Mouse (Mus musculus) C2C12 (cell line): ENCODE results near the gene Lsp1. TPM values are rescaled to one million over a fixed set of nuclear protein-coding genes. Genes with fewer than 3 reads are reported as not detected.
A peak's percentile ranks its signal among the peaks of the same experiment; 100 is the strongest.

ENCODE experiments used
- H3K27me3 ChIP-seq: one replicate; pipeline ENCODE4 v1.6.1; 2011; ENCODE audit not compliant: control insufficient read depth, insufficient read depth, insufficient read length
- H3K36me3 ChIP-seq: one replicate; pipeline ENCODE4 v1.6.1; 2011; ENCODE audit not compliant: control insufficient read depth, insufficient read depth
- H3K4me3 ChIP-seq: one replicate; pipeline ENCODE4 v1.5.1; 2011; ENCODE audit warnings: mild to moderate bottlenecking, control low read depth; ENCODE audit not compliant: poor library complexity, insufficient read depth, severe bottlenecking
- H3K79me2 ChIP-seq: one replicate; pipeline ENCODE4 v1.6.1; 2011; ENCODE audit not compliant: control insufficient read depth, insufficient read depth
- H3K79me3 ChIP-seq: one replicate; pipeline ENCODE4 v1.6.1; 2011; ENCODE audit warnings: low read depth, control low read depth
- H3ac ChIP-seq: one replicate; pipeline ENCODE3; 2011; ENCODE audit warnings: low read depth; ENCODE audit not compliant: control insufficient read depth, insufficient read length
- CEBPB ChIP-seq: IDR thresholded peaks from one replicate; pipeline ENCODE4 v1.6.1; 2011; ENCODE audit warnings: low read depth, mild to moderate bottlenecking, control low read depth, moderate library complexity
- CTCF ChIP-seq: IDR thresholded peaks from one replicate; pipeline ENCODE4 v1.5.1; 2011; ENCODE audit not compliant: control insufficient read depth, insufficient read depth, insufficient read length
- FOSL1 ChIP-seq: IDR thresholded peaks from one replicate; pipeline ENCODE4 v1.8.0; 2011; ENCODE audit warnings: mild to moderate bottlenecking, low read length; ENCODE audit not compliant: poor library complexity, insufficient read depth, severe bottlenecking
- MAX ChIP-seq: IDR thresholded peaks from one replicate; pipeline ENCODE4 v1.6.1; 2011; ENCODE audit warnings: mild to moderate bottlenecking, control low read depth
- MYOD1 ChIP-seq: IDR thresholded peaks from one replicate; pipeline ENCODE4 v1.6.1; 2011; ENCODE audit warnings: low read depth; ENCODE audit not compliant: control insufficient read depth, insufficient read length
- MYOG ChIP-seq: IDR thresholded peaks from one replicate; pipeline ENCODE4 v1.6.1; 2011; ENCODE audit not compliant: control insufficient read depth, insufficient read length; ENCODE audit errors: extremely low read depth
- USF1 ChIP-seq: IDR thresholded peaks from one replicate; pipeline ENCODE4 v1.6.1; 2011; ENCODE audit warnings: low read depth, mild to moderate bottlenecking, control low read depth, moderate library complexity
- polyA plus RNA-seq: library from polyadenylated mRNA; unstranded; fragments of >200 nt; fragmentation: generic; extraction: Trizol; gene quantifications from one replicate; pipeline ENCODE4 v1.2.1, GENCODE M21; 2012; ENCODE audit warnings: missing spikeins

The Lsp1 gene
- polyA plus RNA-seq, 1 experiment: 96.1 TPM

GRCm38 (mm10) chr7:142473476-142473875 lies 12.9 kb downstream of the Lsp1 start:
- peaks cover 30% of the 10 kb centered on the region for H3K79me3 ChIP-seq
- H3K79me2 ChIP-seq: peaks cover 68% of the 10 kb centered on the region
- TF ChIP-seq USF1 (no peak), MYOD1 (no peak), FOSL1 (no peak), CTCF (no peak), MAX (no peak), MYOG (no peak), CEBPB (no peak)
- no peaks in the 10 kb centered on the region for H3K36me3 ChIP-seq
- no peak overlapping the region for H3K4me3 ChIP-seq
- no peak overlapping the region for H3ac ChIP-seq
- no peaks in the 10 kb centered on the region for H3K27me3 ChIP-seq

- Histone ChIP-seq H3K79me2 (peaks cover 68% of the 10 kb centered on the region), H3K27me3 (no peaks in the 10 kb centered on the region), H3ac (peak overlapping the region; percentile 59), H3K79me3 (peaks cover 31% of the 10 kb centered on the region), H3K4me3 (peak overlapping the region; percentile 23), H3K36me3 (peaks cover 4% of the 10 kb centered on the region)
- TF ChIP-seq FOSL1 (no peak), MYOG (no peak), MAX (no peak), USF1 (no peak), CEBPB (no peak), MYOD1 (no peak), CTCF (no peak)
Observed at GRCm38 (mm10) chr7:142474799-142475198, 14.2 kb downstream of the Lsp1 start.

GRCm38 (mm10) chr7:142475641-142476040 lies 15.0 kb downstream of the Lsp1 start:
- peak overlapping the region; percentile 23 for H3K4me3 ChIP-seq
- peaks cover 68% of the 10 kb centered on the region for H3K79me2 ChIP-seq
- peaks cover 9% of the 10 kb centered on the region for H3K36me3 ChIP-seq
- TF ChIP-seq MYOD1 (no peak), MAX (no peak), CTCF (no peak), USF1 (no peak), FOSL1 (no peak), CEBPB (no peak), MYOG (no peak)
- peaks cover 31% of the 10 kb centered on the region for H3K79me3 ChIP-seq
- no peaks in the 10 kb centered on the region for H3K27me3 ChIP-seq
- H3ac ChIP-seq: peak overlapping the region; percentile 59

- peak overlapping the region; percentile 23 for H3K4me3 ChIP-seq
- peaks cover 9% of the 10 kb centered on the region for H3K36me3 ChIP-seq
- TF ChIP-seq CTCF (no peak), FOSL1 (no peak), MAX (no peak), USF1 (no peak), MYOG (no peak), MYOD1 (no peak), CEBPB (no peak)
Observed at GRCm38 (mm10) chr7:142476271-142476670, 15.7 kb downstream of the Lsp1 start.

GRCm38 (mm10) chr7:142476795-142477452 lies 16.3 kb downstream of the Lsp1 start:
- H3ac ChIP-seq: peak overlapping the region; percentile 28
- no peak overlapping the region for H3K4me3 ChIP-seq
- TF ChIP-seq FOSL1: no peak
- H3K27me3 ChIP-seq: no peaks in the 10 kb centered on the region
- H3K36me3 ChIP-seq: peaks cover 9% of the 10 kb centered on the region
- H3K79me3 ChIP-seq: peaks cover 32% of the 10 kb centered on the region
- peaks cover 63% of the 10 kb centered on the region for H3K79me2 ChIP-seq

More at GRCm38 (mm10) chr7:142476271-142476670, 15.7 kb downstream of the Lsp1 start:
- Histone ChIP-seq H3K27me3 (no peaks in the 10 kb centered on the region), H3K79me3 (peaks cover 32% of the 10 kb centered on the region), H3K79me2 (peaks cover 68% of the 10 kb centered on the region), H3ac (peak overlapping the region; percentile 12)

GRCm38 (mm10) chr7:142478001-142478400 lies 17.4 kb downstream of the Lsp1 start:
- H3K79me2 ChIP-seq: peaks cover 52% of the 10 kb centered on the region
- peaks cover 27% of the 10 kb centered on the region for H3K79me3 ChIP-seq
- no peaks in the 10 kb centered on the region for H3K27me3 ChIP-seq
- peaks cover 9% of the 10 kb centered on the region for H3K36me3 ChIP-seq
- H3K4me3 ChIP-seq: no peak overlapping the region
- no peak for TF ChIP-seq USF1
- TF ChIP-seq FOSL1: no peak
- H3ac ChIP-seq: no peak overlapping the region
